Mouse (Mus musculus) lung, postnatal 36 days (tissue): ENCODE results near the gene Maml3.

Experiments used
- DNase-seq: peaks from one replicate; pipeline ENCODE4 v3.0.0; 2022; ENCODE audit warnings: mixed read lengths

The Maml3 gene

GRCm38 (mm10) chr3:51905903-51906302, 199.0 kb downstream of the Maml3 start:
- DNase-seq, result no peak

- DNase-seq, result no peak
Measured at GRCm38 (mm10) chr3:51904357-51904855, 200.5 kb downstream of the Maml3 start.

GRCm38 (mm10) chr3:51901151-51901550, 203.7 kb downstream of the Maml3 start:
- no peak for DNase-seq

- DNase-seq, result peak; percentile 71
Measured at GRCm38 (mm10) chr3:51894514-51894913, 210.4 kb downstream of the Maml3 start.

GRCm38 (mm10) chr3:51891562-51892119, 213.2 kb downstream of the Maml3 start:
- no peak for DNase-seq

GRCm38 (mm10) chr3:51890181-51890580, 214.7 kb downstream of the Maml3 start:
- no peak for DNase-seq

- DNase-seq, result peak; percentile 67
Measured at GRCm38 (mm10) chr3:51889776-51890175, 215.1 kb downstream of the Maml3 start.

GRCm38 (mm10) chr3:51888662-51889433, 216.0 kb downstream of the Maml3 start:
- no peak for DNase-seq

GRCm38 (mm10) chr3:51888295-51888661, 216.6 kb downstream of the Maml3 start:
- peak; percentile 40 for DNase-seq

GRCm38 (mm10) chr3:51885920-51886319, 219.0 kb downstream of the Maml3 start:
- peak; percentile 24 for DNase-seq

- no peak for DNase-seq
Measured at GRCm38 (mm10) chr3:51885487-51885886, 219.4 kb downstream of the Maml3 start.

- peak; percentile 53 for DNase-seq
Measured at GRCm38 (mm10) chr3:51881981-51882380, 222.9 kb downstream of the Maml3 start.

GRCm38 (mm10) chr3:51881393-51881792, 223.5 kb downstream of the Maml3 start:
- no peak for DNase-seq

- DNase-seq, result no peak
Measured at GRCm38 (mm10) chr3:51880506-51881036, 224.3 kb downstream of the Maml3 start.

GRCm38 (mm10) chr3:51879211-51879610, 225.7 kb downstream of the Maml3 start:
- no peak for DNase-seq

- no peak for DNase-seq
Measured at GRCm38 (mm10) chr3:51878577-51878976, 226.3 kb downstream of the Maml3 start.

GRCm38 (mm10) chr3:51876729-51877128, 228.1 kb downstream of the Maml3 start:
- no peak for DNase-seq

GRCm38 (mm10) chr3:51875629-51876028, 229.2 kb downstream of the Maml3 start:
- DNase-seq, result no peak

GRCm38 (mm10) chr3:51874252-51874651, 230.6 kb downstream of the Maml3 start:
- DNase-seq, result no peak

GRCm38 (mm10) chr3:51872771-51873170, 232.1 kb downstream of the Maml3 start:
- DNase-seq, result no peak

GRCm38 (mm10) chr3:51871346-51871745, 233.5 kb downstream of the Maml3 start:
- no peak for DNase-seq

GRCm38 (mm10) chr3:51869980-51870379, 234.9 kb downstream of the Maml3 start:
- no peak for DNase-seq

- peak; percentile 35 for DNase-seq
Measured at GRCm38 (mm10) chr3:51868857-51869256, 236.0 kb downstream of the Maml3 start.

- DNase-seq, result no peak
Measured at GRCm38 (mm10) chr3:51866446-51866845, 238.4 kb downstream of the Maml3 start.
